Mouse (Mus musculus) cerebellum, adult 9-10 months (tissue): ENCODE data around the gene Erh.
A peak's percentile ranks its signal among the peaks of the same experiment; 100 is the strongest.

Source experiments
- DNase-seq: peaks from one replicate; pipeline ENCODE4 v3.0.0; 2022

Gene Erh

GRCm38 (mm10) chr12:80643693-80644505 is at the start of gene Erh, which contains the start of gene Slc39a9:
Gene Erh (minus strand): TSS chr12:80644341.
Gene Slc39a9 (plus strand): TSS chr12:80643883.
- peak; percentile 94 for DNase-seq

- no peak for DNase-seq
Measured at GRCm38 (mm10) chr12:80693700-80694099, 49.6 kb upstream of the Erh start.

DNA sequence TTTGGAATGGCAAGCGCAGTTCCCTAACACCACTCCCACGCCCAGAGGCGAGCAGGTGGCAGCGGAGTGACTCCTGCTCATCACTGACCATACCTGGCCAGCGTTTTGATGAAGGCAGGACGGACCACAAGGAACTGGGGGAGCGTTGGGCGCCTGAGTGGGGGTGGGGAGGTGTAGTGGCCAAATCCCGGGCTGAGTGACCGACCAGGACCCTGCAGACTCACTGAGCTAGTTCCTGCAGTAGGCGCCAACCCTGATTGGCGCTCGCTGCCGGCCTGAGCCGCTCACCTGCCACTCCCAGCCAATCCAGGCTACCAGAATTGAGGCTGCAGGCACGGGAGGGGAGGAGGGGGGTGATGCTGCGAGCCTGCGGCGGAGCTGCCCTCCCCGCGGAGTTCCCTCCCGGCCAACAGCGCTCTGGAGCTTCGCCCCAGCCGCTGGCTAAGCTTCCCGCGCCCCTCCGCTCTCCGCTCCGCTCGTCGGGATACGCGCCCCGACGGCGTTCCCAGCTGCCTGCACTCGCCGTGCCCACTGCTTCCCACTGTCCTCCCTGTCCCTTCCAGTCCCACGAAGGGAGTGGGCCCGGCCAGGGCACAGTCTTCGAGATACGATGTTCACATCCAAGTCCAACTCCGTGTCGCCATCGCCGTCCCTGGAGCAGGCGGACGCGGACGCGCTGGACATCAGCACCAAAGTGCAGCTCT is 48.3 kb upstream of the Erh start, which contains the start of gene Plekhd1:
Gene Plekhd1 (plus strand): TSS at position 323 of the 704 bp plus-strand sequence.
- peak; percentile 66 for DNase-seq

GRCm38 (mm10) chr12:80691671-80692091 is 47.5 kb upstream of the Erh start:
- peak; percentile 22 for DNase-seq

DNA sequence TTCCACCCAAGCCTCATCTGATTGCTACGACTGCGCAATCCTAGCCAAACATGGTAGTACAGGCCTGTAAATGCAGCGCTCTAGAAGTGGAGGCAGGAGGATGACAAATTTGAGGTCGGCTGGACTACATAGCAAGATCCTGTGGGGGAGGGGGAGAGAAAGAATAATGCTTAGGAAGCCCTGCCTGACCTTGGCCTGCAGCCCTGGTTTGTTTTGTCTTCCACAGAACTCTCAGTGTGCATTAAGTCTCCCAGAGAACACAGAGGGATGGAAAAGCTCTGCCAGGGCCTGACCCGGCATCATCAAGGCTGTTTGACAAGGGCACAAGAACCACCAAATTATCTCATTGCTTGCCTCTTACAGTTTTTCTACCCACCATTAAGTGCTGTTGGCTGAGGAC is 45.6 kb upstream of the Erh start:
- DNase-seq: no peak

DNA sequence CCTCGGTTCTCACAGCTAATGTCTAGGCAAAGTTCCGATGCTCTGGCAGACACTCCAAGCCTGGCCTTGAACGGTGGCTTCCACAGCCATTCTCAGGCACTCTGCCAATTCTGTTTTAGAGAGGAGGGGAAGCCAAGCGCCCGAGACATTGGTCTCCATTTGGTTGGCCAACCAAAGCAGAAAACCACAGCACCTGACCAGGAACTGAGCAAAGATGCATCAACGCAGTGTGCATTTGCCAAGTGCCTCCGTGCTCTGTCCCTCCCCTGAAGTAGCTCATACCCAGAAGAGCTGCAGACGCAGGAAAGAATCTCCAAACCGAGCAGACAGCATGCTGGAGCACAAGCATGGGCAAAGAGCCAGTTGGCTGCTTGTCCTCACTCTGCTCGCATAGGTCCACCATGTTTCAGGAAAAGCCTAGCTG is 43.7 kb upstream of the Erh start:
- peak; percentile 50 for DNase-seq

GRCm38 (mm10) chr12:80684316-80684715 is 40.2 kb upstream of the Erh start:
- DNase-seq: no peak

GRCm38 (mm10) chr12:80683554-80683953 is 39.4 kb upstream of the Erh start:
- DNase-seq: no peak

DNA sequence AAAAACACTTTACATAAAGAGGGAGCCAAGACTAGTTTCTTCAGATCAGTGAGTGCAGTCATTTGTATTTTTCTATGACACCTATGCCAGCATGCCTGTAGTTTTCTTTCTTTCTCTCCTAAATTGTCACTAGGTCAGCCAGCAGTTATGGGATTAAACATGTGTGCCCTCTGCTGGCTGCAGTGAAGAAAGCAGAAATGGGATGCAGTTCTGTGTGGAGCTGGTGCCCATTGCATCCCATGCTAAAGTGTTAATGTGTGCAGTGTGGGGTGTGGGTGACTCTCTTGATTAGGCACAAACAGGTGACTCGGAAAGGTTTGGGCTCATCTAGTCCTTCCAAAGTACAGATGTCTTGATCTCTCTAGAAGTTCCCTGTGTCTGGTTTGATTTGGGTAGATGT is 37.2 kb upstream of the Erh start:
- DNase-seq: peak; percentile 34

GRCm38 (mm10) chr12:80673170-80673569 is 29.0 kb upstream of the Erh start:
- peak; percentile 65 for DNase-seq

- no peak for DNase-seq
Measured at GRCm38 (mm10) chr12:80668391-80668790, 24.2 kb upstream of the Erh start.

GRCm38 (mm10) chr12:80663935-80664334 is 19.8 kb upstream of the Erh start:
- no peak for DNase-seq

GRCm38 (mm10) chr12:80662322-80662721 is 18.2 kb upstream of the Erh start:
- no peak for DNase-seq

DNA sequence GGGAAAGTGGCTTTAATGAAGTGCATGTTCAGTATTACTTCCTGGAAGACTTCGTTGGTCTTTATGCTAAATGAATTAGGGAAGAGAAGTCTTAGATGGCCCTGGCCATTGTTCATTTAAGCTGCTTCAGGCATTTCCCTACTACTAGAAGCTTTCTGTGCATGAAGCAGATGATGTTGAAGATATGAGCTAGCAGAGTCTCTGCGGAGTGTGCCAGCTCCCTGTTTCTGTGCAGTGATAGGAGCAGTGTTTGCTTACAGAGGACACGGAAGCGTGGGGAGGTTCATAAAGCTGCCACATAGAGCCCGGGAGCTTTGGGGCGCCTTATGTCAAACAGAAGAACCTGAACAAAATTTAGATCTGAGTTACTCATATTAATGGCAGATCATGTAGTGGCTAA is 14.5 kb upstream of the Erh start:
- no peak for DNase-seq

DNA sequence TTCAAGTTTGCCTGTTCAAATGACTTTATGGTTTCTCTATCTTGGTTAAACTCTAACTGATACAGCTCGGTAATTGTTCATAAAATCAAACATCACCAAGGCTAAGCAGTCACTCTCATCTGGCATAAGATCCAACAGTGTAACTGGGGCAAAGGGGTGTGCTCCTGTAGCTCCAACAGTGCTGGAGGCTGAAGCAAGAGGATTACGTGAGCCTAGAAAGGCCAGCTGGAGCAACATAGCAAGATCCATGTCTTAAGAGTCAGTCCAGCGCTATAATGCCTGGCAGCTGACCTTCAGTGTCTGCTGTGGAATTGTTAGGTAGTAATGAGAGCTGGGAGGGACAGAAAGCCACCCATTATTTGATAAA is 10.5 kb upstream of the Erh start:
- DNase-seq: no peak

DNA sequence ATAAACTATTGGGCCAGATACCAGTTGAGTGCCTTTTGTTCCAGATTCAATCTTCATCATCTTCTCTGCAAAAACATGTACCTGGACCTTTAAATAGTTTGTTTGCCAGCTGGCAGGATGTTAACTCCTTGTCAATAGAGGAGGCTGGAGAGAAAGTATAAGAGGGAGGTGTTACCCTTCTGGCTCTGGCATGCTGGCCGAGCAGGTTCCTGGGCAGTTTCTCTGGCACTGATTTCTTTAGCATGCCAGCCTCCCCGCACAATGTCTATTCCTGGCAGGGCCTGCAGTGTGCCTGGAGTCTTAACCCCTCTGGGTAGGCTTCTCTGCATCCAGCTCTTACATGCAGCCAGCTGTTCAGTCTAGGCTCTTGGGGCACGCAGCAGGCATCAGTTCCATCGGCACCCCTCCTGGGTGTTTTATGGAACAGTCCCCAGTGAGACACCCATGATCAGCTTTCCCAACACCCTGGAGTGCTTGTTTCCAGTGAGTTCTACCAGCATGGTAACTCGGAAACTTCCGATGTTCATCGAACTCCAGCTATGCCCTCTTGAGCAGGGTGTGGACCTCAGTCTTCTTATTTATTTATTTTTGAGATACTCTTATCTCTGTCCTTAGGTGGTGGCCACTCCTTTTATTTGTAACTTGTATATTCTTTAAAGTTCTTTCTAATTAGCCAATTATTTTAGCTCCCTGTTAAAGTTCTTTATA is 10.0 kb upstream of the Erh start:
- peak; percentile 44 for DNase-seq

GRCm38 (mm10) chr12:80646377-80646776 is 2.2 kb upstream of the Erh start:
- no peak for DNase-seq

GRCm38 (mm10) chr12:80644506-80644868 is 346 bp upstream of the Erh start:
- no peak for DNase-seq

- DNase-seq: peak; percentile 62
Measured at GRCm38 (mm10) chr12:80642725-80643692, 1.1 kb downstream of the Erh start.

DNA sequence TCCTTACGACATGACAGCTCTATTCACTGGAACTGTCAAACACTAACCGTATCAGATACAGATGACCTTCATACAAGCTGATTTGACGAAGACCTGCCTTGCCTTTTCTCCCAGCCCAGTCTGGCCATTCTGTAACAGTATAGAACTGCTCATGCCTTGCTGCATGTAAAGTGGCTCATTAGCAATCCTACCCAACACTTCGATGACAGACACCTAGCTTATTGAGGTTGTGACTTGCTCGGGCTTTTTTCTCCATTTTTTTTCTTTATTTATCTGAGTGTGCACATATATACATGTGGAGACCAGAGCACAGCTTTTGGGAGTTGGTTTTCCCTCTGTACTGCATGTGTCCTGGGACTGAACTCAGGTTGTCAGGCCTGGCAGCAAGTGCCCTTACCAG is 12.4 kb downstream of the Erh start:
- no peak for DNase-seq

DNA sequence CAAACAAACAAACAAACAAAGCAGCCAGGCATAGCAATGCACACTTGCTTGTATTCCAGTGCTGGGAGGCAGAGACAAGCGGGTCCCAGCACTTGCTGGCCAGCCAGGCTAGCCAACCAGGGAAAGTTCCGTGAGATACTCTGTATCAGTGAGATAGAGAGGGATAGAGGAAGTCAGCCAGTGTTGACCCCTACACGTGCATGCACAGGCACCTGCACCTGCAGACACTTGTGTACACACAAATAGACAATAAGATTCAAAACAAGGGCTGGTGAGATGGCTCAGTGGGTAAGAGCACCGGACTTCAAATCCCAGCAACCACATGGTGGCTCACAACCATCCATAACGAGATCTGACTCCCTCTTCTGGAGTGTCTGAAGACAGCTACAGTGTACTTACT is 23.6 kb downstream of the Erh start:
- DNase-seq: no peak
